Mouse (Mus musculus): ENCODE data around the gene Tmem37.

The Tmem37 gene

GRCm38 (mm10) chr1:120073519-120074306 is at the start of gene Tmem37:
Gene Tmem37, minus strand, starts transcription at chr1:120074074.
- peak; percentile 84 for DNase-seq (ENCODE audit: extremely low spot score, low spot score)

- DNase-seq (ENCODE audit: extremely low spot score, low spot score) = no peak
Observed at GRCm38 (mm10) chr1:120122634-120123383, 48.9 kb upstream of the Tmem37 start.

DNA sequence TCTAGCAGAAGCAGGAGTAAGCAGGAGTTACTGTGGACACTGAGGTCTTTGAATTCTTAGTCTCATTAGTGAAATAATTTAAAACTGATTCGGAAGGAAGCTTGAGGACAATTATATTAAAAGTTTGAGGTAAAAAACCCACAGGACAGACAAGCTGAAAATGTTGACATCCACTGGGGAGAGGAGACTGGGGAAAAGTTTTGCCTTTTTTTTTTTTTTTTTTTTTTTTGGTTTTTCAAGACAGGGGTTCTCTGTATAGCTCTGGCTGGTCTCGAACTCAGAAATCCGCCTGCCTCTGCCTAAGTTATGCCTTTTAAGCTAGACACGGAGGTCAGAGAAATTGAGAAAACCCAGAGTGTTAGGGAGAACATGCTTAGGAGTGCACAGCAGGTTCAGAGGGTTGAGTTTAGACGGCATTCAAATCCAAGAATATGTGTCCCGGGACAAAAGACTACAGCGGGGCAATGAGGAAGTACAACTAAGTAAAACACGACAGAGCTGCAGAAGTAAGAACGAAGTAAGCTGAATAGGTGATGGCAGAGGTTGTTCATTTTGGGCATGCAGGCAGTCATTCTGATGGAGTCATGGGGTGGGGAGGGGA is 48.2 kb upstream of the Tmem37 start:
- DNase-seq (ENCODE audit: extremely low spot score, low spot score) = no peak

DNA sequence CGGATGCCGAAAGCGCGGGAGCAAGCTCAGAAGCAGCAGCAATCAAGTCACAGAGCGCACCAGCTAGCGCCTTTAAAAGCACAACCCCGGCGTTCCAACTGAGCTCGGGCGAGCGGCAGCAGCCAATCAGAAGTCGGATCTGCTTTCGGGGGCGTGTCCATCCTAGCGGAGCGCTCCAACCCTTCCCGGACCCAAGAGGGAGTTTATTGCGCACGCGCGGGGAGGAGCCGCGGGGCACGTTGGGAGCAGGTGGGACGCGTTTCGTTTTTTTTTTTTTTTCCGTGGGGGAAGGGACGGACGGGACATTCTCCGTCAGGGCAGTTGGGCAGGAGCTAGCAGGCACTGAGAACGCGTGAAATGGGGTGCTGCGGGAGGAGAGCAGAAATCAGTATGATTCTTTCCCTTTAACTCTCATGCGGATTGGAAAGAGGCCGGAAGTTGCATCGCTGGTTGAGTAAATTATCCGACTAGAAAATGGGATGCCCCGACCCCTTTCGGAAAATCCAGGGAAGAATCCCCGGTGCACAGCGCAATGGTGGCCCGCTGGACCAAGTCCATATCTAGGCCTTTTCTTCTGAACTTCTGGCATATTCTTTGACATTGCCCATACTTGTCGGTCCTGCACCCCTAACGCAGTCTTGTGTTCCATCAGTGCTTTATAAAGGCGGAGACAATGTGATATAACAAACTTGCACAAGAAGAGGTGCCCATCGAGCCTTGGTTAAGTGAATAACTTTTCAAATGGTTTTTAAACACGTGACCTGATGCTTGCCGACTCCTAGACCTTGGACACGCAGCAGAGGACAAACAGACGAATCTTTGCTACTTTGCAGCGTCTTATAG is 47.3 kb upstream of the Tmem37 start, which contains the start of the genes Dbi and 3110009E18Rik:
Dbi (minus strand) TSS at position 110 of the 843 bp plus-strand sequence.
3110009E18Rik (plus strand) TSS at position 219 of the 843 bp plus-strand sequence.
- DNase-seq (ENCODE audit: extremely low spot score, low spot score) = peak; percentile 95

- DNase-seq (ENCODE audit: extremely low spot score, low spot score) = no peak
Observed at GRCm38 (mm10) chr1:120120141-120120968, 46.5 kb upstream of the Tmem37 start.

GRCm38 (mm10) chr1:120119389-120119788 is 45.5 kb upstream of the Tmem37 start:
- no peak for DNase-seq (ENCODE audit: extremely low spot score, low spot score)

GRCm38 (mm10) chr1:120118854-120119253 is 45.0 kb upstream of the Tmem37 start:
- no peak for DNase-seq (ENCODE audit: extremely low spot score, low spot score)

DNA sequence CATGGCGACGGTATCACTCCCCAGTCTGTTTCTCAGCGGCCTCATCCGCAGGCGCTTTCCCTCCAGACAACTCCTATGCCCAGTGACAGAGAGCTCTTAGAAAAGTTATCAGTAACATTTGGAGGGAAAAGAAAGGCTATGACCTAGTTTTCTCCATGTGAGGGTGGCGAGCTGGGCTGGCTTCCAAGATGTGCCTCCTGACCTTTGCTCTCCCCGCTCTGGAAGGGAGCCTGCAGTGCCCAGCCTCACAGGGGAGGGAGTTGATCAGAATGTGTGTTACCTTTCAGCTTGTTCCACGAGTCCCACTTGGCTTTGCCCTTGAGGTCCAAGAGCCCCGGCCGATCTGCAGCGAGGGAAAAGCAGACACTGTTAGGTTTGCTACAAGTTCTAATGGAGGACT is 42.2 kb upstream of the Tmem37 start:
- no peak for DNase-seq (ENCODE audit: extremely low spot score, low spot score)

DNA sequence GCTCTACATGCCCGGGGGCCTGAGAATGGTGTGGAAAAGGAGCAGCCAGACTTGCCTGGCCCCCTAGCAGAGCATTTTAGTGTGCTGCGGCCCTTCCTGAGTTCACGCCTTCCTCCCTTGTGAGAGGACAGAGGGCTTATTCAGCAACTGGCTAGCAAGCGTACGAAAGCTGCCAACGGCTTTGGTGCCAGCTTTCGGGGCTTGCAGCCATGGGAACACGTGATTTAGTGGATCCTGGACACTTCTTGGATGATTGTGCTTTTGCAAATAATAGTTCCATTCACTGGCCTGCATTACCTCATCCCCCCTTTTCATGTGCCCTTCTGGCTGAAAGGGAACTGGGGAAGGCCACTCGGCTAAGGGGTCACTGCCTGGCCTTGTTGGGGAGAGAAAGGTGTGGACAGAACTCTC is 41.8 kb upstream of the Tmem37 start:
- DNase-seq (ENCODE audit: extremely low spot score, low spot score) = no peak

DNA sequence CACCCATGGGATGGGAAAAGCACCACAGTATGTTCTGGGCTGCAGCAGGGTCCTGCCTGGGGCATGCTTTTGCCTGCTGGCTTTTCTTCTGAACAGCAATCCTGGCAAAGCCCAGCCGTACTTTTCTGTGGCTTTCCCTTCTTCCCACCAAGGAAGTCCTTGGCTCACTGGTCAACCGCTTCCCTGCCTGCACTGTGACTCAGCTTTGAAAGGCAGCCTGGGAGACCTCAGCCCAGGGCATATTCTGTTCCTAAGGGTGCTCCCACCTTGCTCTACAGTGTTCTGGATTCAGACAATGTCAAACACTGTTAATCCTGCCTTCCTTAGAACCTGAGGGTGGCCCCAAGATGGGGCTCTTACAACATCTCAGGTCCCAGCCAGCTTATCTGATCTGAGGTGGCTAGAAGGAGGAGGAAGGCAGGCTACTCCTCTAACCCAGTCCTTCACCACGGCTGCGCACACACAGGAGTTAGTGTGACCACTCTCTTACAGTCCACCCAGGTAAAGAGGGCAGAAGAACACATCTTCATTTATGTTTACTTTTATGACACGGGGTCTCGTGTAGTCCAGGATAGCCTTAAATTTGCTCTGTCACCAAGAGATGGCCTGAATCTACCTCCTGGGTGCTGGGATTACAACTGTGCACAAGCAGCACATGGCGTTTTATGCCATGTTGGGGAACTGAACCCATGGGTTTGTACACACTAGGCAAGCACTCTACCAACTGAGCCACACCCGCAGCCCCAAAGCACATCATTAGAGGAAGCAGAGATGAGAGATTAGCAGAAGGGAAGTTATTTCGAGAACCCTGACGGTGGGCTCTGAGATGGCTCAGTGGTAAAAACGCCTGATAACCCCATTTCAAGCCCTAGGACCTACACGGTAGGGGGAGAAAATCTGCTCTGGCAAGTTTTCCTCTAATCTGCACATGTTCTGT is 38.6 kb upstream of the Tmem37 start:
- no peak for DNase-seq (ENCODE audit: extremely low spot score, low spot score)

DNA sequence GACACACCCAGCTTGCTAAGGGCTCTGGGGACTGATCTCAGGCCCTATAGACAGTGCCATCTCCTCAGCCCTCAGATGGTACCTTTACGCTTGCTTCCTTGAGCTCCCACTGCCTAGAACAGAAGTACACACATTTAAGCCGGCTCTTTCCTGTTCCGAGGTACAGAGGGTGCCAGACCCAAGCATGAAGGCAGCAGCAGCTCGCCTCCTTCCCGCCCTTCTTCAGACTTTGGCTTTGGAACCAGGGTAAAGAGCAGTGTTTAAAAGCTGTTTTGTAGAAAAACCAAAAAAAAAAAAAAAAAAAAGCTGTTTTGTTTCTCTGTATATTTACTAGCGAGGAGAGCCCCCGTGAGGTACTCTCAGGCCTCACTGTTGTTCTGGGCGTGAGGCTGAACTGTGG is 37.9 kb upstream of the Tmem37 start:
- no peak for DNase-seq (ENCODE audit: extremely low spot score, low spot score)

DNA sequence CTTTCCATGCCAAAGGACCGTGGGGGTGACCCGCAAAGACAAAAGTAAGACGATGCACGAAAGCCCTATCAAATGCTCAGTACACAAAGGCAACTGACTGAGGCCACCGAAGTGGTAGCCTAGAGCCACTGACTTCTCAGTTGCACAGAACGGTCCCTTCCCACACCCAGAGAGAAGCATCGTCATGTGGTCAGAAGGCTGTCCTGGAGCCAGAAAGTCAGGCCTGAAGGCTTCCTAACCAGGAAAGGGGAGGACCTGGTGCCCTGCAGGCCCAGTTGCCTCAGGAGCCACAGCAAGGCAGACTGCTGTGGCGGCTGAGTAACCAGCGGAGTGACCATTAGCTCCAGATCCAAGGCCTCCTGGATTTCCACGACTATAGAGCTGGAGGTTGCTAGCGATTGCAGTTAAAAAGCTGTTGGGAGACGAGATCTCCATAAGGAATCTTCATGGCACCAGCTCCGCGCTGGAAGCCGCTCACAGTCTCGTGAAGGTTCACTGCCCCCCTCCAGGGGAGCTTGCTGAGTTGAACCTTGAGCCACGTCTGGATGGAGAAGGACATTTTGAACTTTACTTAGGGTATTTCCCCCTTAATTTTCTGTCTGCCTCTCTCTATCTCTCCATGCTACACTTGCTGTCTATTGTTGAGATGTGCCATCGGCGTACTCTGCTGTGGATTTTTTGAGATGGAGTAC is 36.0 kb upstream of the Tmem37 start:
- no peak for DNase-seq (ENCODE audit: extremely low spot score, low spot score)

DNA sequence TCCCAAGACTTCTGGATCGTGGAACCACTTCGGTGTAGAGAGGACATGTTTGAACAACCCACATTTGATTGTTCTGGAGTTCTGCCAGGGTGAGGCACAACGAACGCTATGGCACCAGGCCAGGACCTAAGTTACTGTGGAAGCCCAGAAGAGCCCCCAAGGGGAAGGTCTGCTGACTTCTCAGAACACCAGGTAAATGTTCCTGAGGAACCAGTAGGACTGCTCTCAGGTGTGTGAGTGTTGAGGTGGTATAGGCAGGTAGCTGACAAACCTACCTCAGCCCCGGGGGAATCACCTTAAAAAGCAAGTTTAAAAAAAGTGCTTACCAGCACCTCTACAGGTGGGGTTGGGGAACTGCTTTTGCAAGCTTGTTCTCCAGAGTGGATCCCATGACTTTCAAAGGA is 31.7 kb upstream of the Tmem37 start:
- DNase-seq (ENCODE audit: extremely low spot score, low spot score) = no peak

GRCm38 (mm10) chr1:120101227-120101609 is 27.3 kb upstream of the Tmem37 start:
- no peak for DNase-seq (ENCODE audit: extremely low spot score, low spot score)

DNA sequence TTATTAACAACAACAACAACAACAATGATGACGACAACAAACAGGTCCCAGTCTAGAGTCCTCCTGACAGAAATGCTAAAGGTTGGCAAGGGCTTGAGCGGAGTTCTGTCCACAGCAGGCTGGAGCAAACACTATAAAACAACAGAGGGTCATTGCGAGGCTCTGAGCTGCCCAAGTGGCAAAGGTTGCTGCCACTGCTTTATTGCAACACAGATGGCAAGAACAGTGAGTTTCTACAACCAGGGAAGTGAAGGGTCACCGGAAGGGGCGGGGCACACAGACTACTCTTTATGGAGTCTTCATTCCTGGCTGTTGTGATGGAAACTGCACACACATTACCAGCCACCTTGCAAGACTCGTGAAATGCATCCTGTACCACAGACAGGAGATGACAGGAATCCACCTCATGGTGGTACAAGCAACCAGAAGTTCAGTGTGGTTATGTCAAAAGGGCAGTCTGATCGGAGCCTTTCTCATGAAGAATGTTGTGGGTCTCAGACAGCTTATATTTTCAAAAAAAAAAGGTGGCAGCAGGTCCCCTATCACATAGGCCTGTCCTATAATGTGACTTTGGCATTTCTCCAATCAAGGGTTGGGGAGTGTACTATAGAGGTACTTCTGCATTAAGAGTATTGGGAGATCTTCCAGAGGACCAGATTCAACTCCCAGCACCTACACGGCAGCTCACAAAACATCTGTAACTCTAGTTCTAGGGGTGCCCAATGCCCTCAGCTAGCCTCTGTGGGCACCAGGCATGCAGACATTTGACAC is 26.8 kb upstream of the Tmem37 start:
- DNase-seq (ENCODE audit: extremely low spot score, low spot score) = no peak

- DNase-seq (ENCODE audit: extremely low spot score, low spot score) = no peak
Observed at GRCm38 (mm10) chr1:120099483-120099882, 25.6 kb upstream of the Tmem37 start.

- DNase-seq (ENCODE audit: extremely low spot score, low spot score) = peak; percentile 55
Observed at GRCm38 (mm10) chr1:120098327-120098726, 24.5 kb upstream of the Tmem37 start.

DNA sequence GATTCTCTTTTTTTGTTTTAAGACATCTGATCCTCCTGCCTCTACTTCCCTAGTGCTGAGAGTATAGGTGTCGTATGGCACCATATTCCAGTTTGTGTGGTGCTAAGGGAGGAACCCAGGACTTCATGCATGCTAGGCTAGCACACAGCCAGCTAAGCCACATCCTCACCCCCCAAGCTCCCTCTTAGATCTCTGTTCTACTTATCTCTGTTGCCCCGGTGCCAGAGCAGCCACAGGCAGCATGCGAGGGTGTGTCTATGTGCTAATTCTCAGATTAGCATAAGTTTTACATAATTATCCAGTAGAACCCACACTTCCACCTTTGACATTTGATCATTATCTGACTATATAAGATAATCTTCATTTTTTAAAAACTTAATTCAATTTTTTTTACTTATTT is 21.0 kb upstream of the Tmem37 start:
- DNase-seq (ENCODE audit: extremely low spot score, low spot score) = no peak
